Comparison of ENCODE assay signal across 32 mouse cellular contexts in the genomic region with DNA sequence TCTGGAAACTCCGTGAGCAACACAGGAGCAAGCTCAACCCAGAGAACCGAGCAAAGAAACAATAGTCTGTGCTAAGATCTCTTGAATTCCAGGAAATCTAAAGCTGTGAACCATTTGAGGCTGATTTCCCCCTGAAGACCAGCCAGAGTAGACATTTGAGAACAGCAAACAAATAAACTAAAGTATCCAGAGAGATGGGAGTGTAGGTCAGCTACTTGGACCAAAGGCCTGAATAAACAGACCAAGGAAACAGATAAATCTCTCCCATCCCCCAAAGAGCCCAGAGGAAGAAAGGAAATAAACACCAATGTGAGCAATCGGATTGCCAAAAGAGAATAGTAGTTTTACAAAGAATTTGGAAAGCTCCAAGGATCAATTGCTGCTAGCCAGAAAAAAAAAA. TPM values are rescaled to one million over a fixed set of nuclear protein-coding genes. Genes with fewer than 3 reads are reported as not detected.
DNase-seq lines count a peak whose midpoint lies in the region; ATAC-seq and TF ChIP-seq lines count a peak whose summit lies in the region.
"Had no signal": no experiment of that assay in that cellular context is flagged by ENCODE, and none has a peak within 500 bp of the region (broad histone marks: within the 10 kb centered on the region; RNA-seq: fewer than 3 reads in every experiment).

No protein-coding gene starts in this region.

- H3K9me3 ChIP-seq in neural tube, embryonic 15.5 days (replicated peaks): no peaks in the 10 kb centered on the region
- H3K9me3 ChIP-seq in forebrain, embryonic 15.5 days: no peaks in the 10 kb centered on the region
- H3K9me3 ChIP-seq: embryonic facial prominence, embryonic 12.5 days; forebrain, embryonic 10.5 days; heart, embryonic 13.5 days; limb, embryonic 15.5 days; liver, embryonic 15.5 days; lung, embryonic 15.5 days; midbrain, embryonic 13.5 days had no signal

- H3K36me3 ChIP-seq in kidney, adult 2 months (ENCODE audit: control insufficient read depth, insufficient read depth, low read length): no peaks in the 10 kb centered on the region
- H3K36me3 ChIP-seq in neural tube, embryonic 15.5 days: no peaks in the 10 kb centered on the region
- H3K36me3 ChIP-seq in forebrain, embryonic 15.5 days: no peaks in the 10 kb centered on the region
- H3K36me3 ChIP-seq: embryonic facial prominence, embryonic 12.5 days; forebrain, embryonic 10.5 days; heart, embryonic 13.5 days; limb, embryonic 15.5 days; liver, embryonic 15.5 days; lung, embryonic 15.5 days; midbrain, embryonic 13.5 days had no signal

- H3K27me3 ChIP-seq in kidney, adult 2 months (replicated peaks; ENCODE audit: control insufficient read depth, insufficient read depth, low read length): no peaks in the 10 kb centered on the region
- no peaks in the 10 kb centered on the region for H3K27me3 ChIP-seq in neural tube, embryonic 15.5 days (replicated peaks)
- no peaks in the 10 kb centered on the region for H3K27me3 ChIP-seq in forebrain, embryonic 15.5 days
- H3K27me3 ChIP-seq: embryonic facial prominence, embryonic 12.5 days; heart, embryonic 13.5 days; limb, embryonic 15.5 days; liver, embryonic 15.5 days; lung, embryonic 15.5 days; midbrain, embryonic 13.5 days had no signal

- DNase-seq in kidney, adult 2 months: peak; percentile 40
- DNase-seq in kidney, postnatal 10 days: no peak
- DNase-seq in kidney, postnatal 14 days: peak; percentile 20
- no peak for DNase-seq in kidney, postnatal 4 days
- no peak for DNase-seq in neural tube, embryonic 10.5 days (ENCODE audit: extremely low spot score, low spot score)
- DNase-seq: adrenal gland, postnatal 25 days; B cell, adult 2 months; cerebellum, adult 2 months; cerebellum, postnatal 14 days; gastrocnemius, adult 2 months; gastrocnemius, postnatal 36 days; heart, adult 2 months; retina, postnatal 1 day; right cerebral cortex, postnatal 25 days; spleen, adult 18-20 months; thymus, postnatal 14 days had no signal

- TF ChIP-seq CTCF in kidney, adult 2 months (conservative IDR thresholded peaks at IDR 0.05; ENCODE audit: insufficient read depth, insufficient read length, low read depth, low read length): no peak

- H3K4me2 ChIP-seq in neural tube, embryonic 15.5 days: no peak overlapping the region
- no peak overlapping the region for H3K4me2 ChIP-seq in forebrain, embryonic 15.5 days (replicated peaks)
- H3K4me2 ChIP-seq: embryonic facial prominence, embryonic 12.5 days; heart, embryonic 13.5 days; limb, embryonic 15.5 days; liver, embryonic 15.5 days; lung, embryonic 15.5 days; midbrain, embryonic 13.5 days had no signal

- H3K4me1 ChIP-seq in kidney, adult 2 months (ENCODE audit: control insufficient read depth, insufficient read depth, low read length): no peaks in the 10 kb centered on the region
- H3K4me1 ChIP-seq in neural tube, embryonic 15.5 days: no peaks in the 10 kb centered on the region
- no peaks in the 10 kb centered on the region for H3K4me1 ChIP-seq in forebrain, embryonic 15.5 days
- H3K4me1 ChIP-seq: heart, embryonic 13.5 days; limb, embryonic 15.5 days; liver, embryonic 15.5 days; lung, embryonic 15.5 days; midbrain, embryonic 13.5 days had no signal

- TF ChIP-seq POLR2A in kidney, adult 2 months (IDR thresholded peaks at IDR 0.05; ENCODE audit: low read depth, low read length): no peak

- H3K4me3 ChIP-seq in kidney, adult 2 months (ENCODE audit: insufficient read depth, low read depth, low read length): no peak overlapping the region
- no peak overlapping the region for H3K4me3 ChIP-seq in neural tube, embryonic 15.5 days (replicated peaks)
- H3K4me3 ChIP-seq in forebrain, embryonic 15.5 days: no peak overlapping the region
- H3K4me3 ChIP-seq: embryonic facial prominence, embryonic 12.5 days; forebrain, embryonic 10.5 days; gastrocnemius, adult 2 months; heart, adult 2 months; heart, embryonic 13.5 days; limb, embryonic 15.5 days; liver, embryonic 15.5 days; lung, embryonic 15.5 days; midbrain, embryonic 13.5 days had no signal

- no peak overlapping the region for H3K9ac ChIP-seq in neural tube, embryonic 15.5 days (replicated peaks)
- H3K9ac ChIP-seq in forebrain, embryonic 15.5 days (replicated peaks): no peak overlapping the region
- H3K9ac ChIP-seq: embryonic facial prominence, embryonic 12.5 days; heart, embryonic 13.5 days; limb, embryonic 15.5 days; liver, embryonic 15.5 days; lung, embryonic 15.5 days; midbrain, embryonic 13.5 days had no signal

- 40% methylated on average over 3 of the region's 3 CpGs for WGBS in kidney, adult 2 months
- 57% methylated on average over 3 of the region's 3 CpGs for WGBS in neural tube, embryonic 15.5 days
- 76% methylated on average over 3 of the region's 3 CpGs for WGBS in forebrain, embryonic 15.5 days

- peak overlapping the region; percentile 12; the same call in 1 of the 2 replicates for H3K27ac ChIP-seq in kidney, adult 2 months (ENCODE audit: insufficient read depth, low read depth, low read length)
- H3K27ac ChIP-seq in neural tube, embryonic 15.5 days (replicated peaks): 0 out of 2 replicates have a peak overlapping the region, but pooled peaks have one; percentile 28
- H3K27ac ChIP-seq in forebrain, embryonic 15.5 days (replicated peaks): no peak overlapping the region
- H3K27ac ChIP-seq: embryonic facial prominence, embryonic 12.5 days; forebrain, embryonic 10.5 days; gastrocnemius, adult 2 months; heart, adult 2 months; liver, embryonic 15.5 days; lung, embryonic 15.5 days; macrophage; midbrain, embryonic 13.5 days had no signal

- ATAC-seq in neural tube, embryonic 15.5 days (ENCODE audit: low FRiP score): no peak
- ATAC-seq in forebrain, embryonic 15.5 days (replicated peaks): no peak
- ATAC-seq: forebrain, embryonic 16.5 days; hindbrain, embryonic 16.5 days; midbrain, embryonic 13.5 days had no signal

RNA-seq across cellular contexts. Expression of a gene that starts 5.5 kb away (rescaled TPM):
- polyA plus RNA-seq in kidney, adult 2 months (2012; rRNA removed): 0.05 and 0.11 TPM in 2 replicates
- polyA plus RNA-seq in neural tube, embryonic 15.5 days (2015; fragmentation: Nextera tagmentation; extraction: Ambion mirVana): 0.31 and 0.55 TPM in 2 replicates
- polyA plus RNA-seq in forebrain, embryonic 15.5 days (2015; fragmentation: Nextera tagmentation; extraction: Ambion mirVana): 0.13 and 0.17 TPM in 2 replicates
- polyA plus RNA-seq: cerebellum, adult 2 months; cortical plate, adult 2 months; forebrain, embryonic 16.5 days; hindbrain, embryonic 16.5 days; intestine, embryonic 14.5 days; macrophage; neural tube, embryonic 14.5 days had no signal

RNA-seq across cellular contexts. Expression of a gene that starts 34.0 kb away (rescaled TPM):
- polyA plus RNA-seq in kidney, adult 2 months (2012; rRNA removed): 0.07 and 0.23 TPM in 2 replicates
- 0.12 TPM in 1 of 2 replicates, not detected in the other for polyA plus RNA-seq in neural tube, embryonic 15.5 days (2015; fragmentation: Nextera tagmentation; extraction: Ambion mirVana)
- polyA plus RNA-seq in forebrain, embryonic 15.5 days (2015; fragmentation: Nextera tagmentation; extraction: Ambion mirVana): not detected in 2 replicates
- polyA plus RNA-seq: cerebellum, adult 2 months; cortical plate, adult 2 months; embryonic facial prominence, embryonic 12.5 days; forebrain, embryonic 10.5 days; forebrain, embryonic 16.5 days; heart, adult 2 months; heart, embryonic 13.5 days; hindbrain, embryonic 11.5 days; hindbrain, embryonic 16.5 days; liver, embryonic 15.5 days; macrophage; midbrain, embryonic 13.5 days; neural tube, embryonic 14.5 days had no signal

Comparison
In these comparisons a context has a peak if more than half of its experiments do, and no peak if none do; other contexts are left out.
1. DNase-seq: peak in kidney, adult 2 months (single experiment) and kidney, postnatal 14 days (single experiment); none in kidney, postnatal 10 days (single experiment), kidney, postnatal 4 days (0 of 2) and neural tube, embryonic 10.5 days (single experiment).